In the genomic region with DNA sequence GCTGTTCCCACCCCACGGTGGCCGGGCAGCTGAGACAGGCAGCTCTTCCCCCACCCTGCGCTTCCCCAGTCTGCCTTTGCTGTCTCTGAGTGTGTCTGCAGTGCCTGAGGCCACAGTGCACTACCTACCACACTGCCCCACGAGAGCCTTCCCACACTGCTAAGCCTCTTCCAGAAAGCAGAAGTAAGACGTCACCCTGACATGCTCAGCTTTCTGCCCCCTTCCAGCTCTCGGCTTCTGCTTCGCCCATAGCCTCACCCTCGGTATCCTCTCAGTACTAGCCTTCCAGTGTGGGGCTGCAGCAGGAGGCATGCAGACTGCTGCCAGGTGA, we compare ENCODE assay signal across 16 mouse cellular contexts. TPM values are rescaled to one million over a fixed set of nuclear protein-coding genes. Genes with fewer than 3 reads are reported as not detected.
DNase-seq lines count a peak whose midpoint lies in the region; ATAC-seq and TF ChIP-seq lines count a peak whose summit lies in the region.
"Had no signal": no experiment of that assay in that cellular context is flagged by ENCODE, and none has a peak within 500 bp of the region (broad histone marks: within the 10 kb centered on the region; RNA-seq: fewer than 3 reads in every experiment).

No protein-coding gene starts in this region.

- no peak overlapping the region for H3K27ac ChIP-seq in gastrocnemius, adult 2 months
- peak overlapping the region; percentile 19; the same call in 1 of the 2 replicates for H3K27ac ChIP-seq in limb, embryonic 10.5 days
- no peak overlapping the region for H3K27ac ChIP-seq in kidney, embryonic 15.5 days
- H3K27ac ChIP-seq: embryonic facial prominence, embryonic 12.5 days; heart, embryonic 13.5 days had no signal

- peaks cover 46% of the 10 kb centered on the region for H3K36me3 ChIP-seq in limb, embryonic 10.5 days
- peaks cover 45% of the 10 kb centered on the region for H3K36me3 ChIP-seq in kidney, embryonic 15.5 days

- TF ChIP-seq CTCF in gastrocnemius, adult 2 months (IDR thresholded peaks at IDR 0.05) = no peak

- WGBS in limb, embryonic 10.5 days = 92% methylated on average over 8 of the region's 8 CpGs
- 85% methylated on average over 8 of the region's 8 CpGs for WGBS in kidney, embryonic 15.5 days

- intact Hi-C loops in gastrocnemius, adult 2 months (cut with DNase I) = no loop called here

- H3K4me2 ChIP-seq in kidney, embryonic 15.5 days = no peak overlapping the region
- H3K4me2 ChIP-seq: embryonic facial prominence, embryonic 12.5 days; heart, embryonic 13.5 days; lung, embryonic 14.5 days had no signal

- H3K9ac ChIP-seq in kidney, embryonic 15.5 days = no peak overlapping the region
- H3K9ac ChIP-seq: embryonic facial prominence, embryonic 12.5 days; heart, embryonic 13.5 days; lung, embryonic 14.5 days had no signal

- H3K9me3 ChIP-seq in limb, embryonic 10.5 days (replicated peaks) = no peaks in the 10 kb centered on the region
- no peaks in the 10 kb centered on the region for H3K9me3 ChIP-seq in kidney, embryonic 15.5 days (replicated peaks)
- H3K9me3 ChIP-seq: embryonic facial prominence, embryonic 12.5 days; heart, embryonic 13.5 days had no signal

- peak; percentile 72 for ATAC-seq in monocyte, adult 5-6 weeks (replicated peaks; ENCODE audit: insufficient number of reproducible peaks, low FRiP score, low TSS enrichment, poor library complexity, severe bottlenecking)
- no peak for ATAC-seq in kidney, embryonic 15.5 days (replicated peaks; ENCODE audit: low FRiP score)

- no peak overlapping the region for H3K4me3 ChIP-seq in gastrocnemius, adult 2 months
- H3K4me3 ChIP-seq in limb, embryonic 10.5 days = no peak overlapping the region
- no peak overlapping the region for H3K4me3 ChIP-seq in kidney, embryonic 15.5 days (replicated peaks)
- H3K4me3 ChIP-seq: embryonic facial prominence, embryonic 12.5 days; heart, embryonic 13.5 days had no signal

- peak; percentile 26 for DNase-seq in gastrocnemius, postnatal 25 days
- DNase-seq in gastrocnemius, adult 2 months = no peak
- peak; percentile 89 for DNase-seq in A20 (ENCODE audit: low read depth, low spot score)
- no peak for DNase-seq in limb, embryonic 10.5 days (ENCODE audit: low spot score)
- DNase-seq in cerebellum, postnatal 14 days = no peak
- no peak for DNase-seq in kidney, postnatal 14 days
- DNase-seq: lung, embryonic 14.5 days; right cerebral cortex, adult 18-20 months; thymus, adult 2 months had no signal

- H3K4me1 ChIP-seq in limb, embryonic 10.5 days = peaks cover 23% of the 10 kb centered on the region
- peaks cover 11% of the 10 kb centered on the region for H3K4me1 ChIP-seq in kidney, embryonic 15.5 days

- no peaks in the 10 kb centered on the region for H3K27me3 ChIP-seq in limb, embryonic 10.5 days (ENCODE audit: low read depth, poor library complexity, severe bottlenecking)
- H3K27me3 ChIP-seq in kidney, embryonic 15.5 days = no peaks in the 10 kb centered on the region
- H3K27me3 ChIP-seq: embryonic facial prominence, embryonic 12.5 days; heart, embryonic 13.5 days had no signal

RNA-seq across cellular contexts. Expression of a gene that starts 4.3 kb away (rescaled TPM):
- total RNA-seq in gastrocnemius, postnatal 25 days (2021) = 100 to 1,000 TPM; 126 to 135 TPM
- 100 to 1,000 TPM; 142 to 160 TPM for total RNA-seq in gastrocnemius, adult 2 months (2021)
- 106 and 112 TPM in 2 replicates for polyA plus RNA-seq in limb, embryonic 10.5 days (2016; fragmentation: Nextera tagmentation; extraction: Ambion mirVana)
- total RNA-seq in monocyte, adult 5-6 weeks (2017) = 110 to 223 TPM (median 180 TPM) in 3 replicates
- polyA plus RNA-seq in kidney, embryonic 15.5 days (2015; fragmentation: Nextera tagmentation; extraction: Ambion mirVana) = 104 and 112 TPM in 2 replicates

RNA-seq across cellular contexts. Expression of a gene that starts 4.6 kb away (rescaled TPM):
- total RNA-seq in gastrocnemius, postnatal 25 days (2021) = 1 to 10 TPM; 5.8 to 8.2 TPM
- 1 to 10 TPM; 8.0 to 9.2 TPM for total RNA-seq in gastrocnemius, adult 2 months (2021)
- polyA plus RNA-seq in limb, embryonic 10.5 days (2016; fragmentation: Nextera tagmentation; extraction: Ambion mirVana) = 90.9 and 100 TPM in 2 replicates
- 34.4 to 48.1 TPM (median 42.3 TPM) in 3 replicates for total RNA-seq in monocyte, adult 5-6 weeks (2017)
- polyA plus RNA-seq in kidney, embryonic 15.5 days (2015; fragmentation: Nextera tagmentation; extraction: Ambion mirVana) = 57.6 and 59.2 TPM in 2 replicates

RNA-seq across cellular contexts. Expression of a gene that starts 23.5 kb away (rescaled TPM):
- total RNA-seq in gastrocnemius, postnatal 25 days (2021) = 1 to 10 TPM; 3.0 to 3.6 TPM
- total RNA-seq in gastrocnemius, adult 2 months (2021) = 1 to 10 TPM in 1 of 2 experiments, under 1 TPM in 1; 0.46 to 2.4 TPM
- 159 and 218 TPM in 2 replicates for polyA plus RNA-seq in limb, embryonic 10.5 days (2016; fragmentation: Nextera tagmentation; extraction: Ambion mirVana)
- not detected in 3 replicates for total RNA-seq in monocyte, adult 5-6 weeks (2017)
- polyA plus RNA-seq in kidney, embryonic 15.5 days (2015; fragmentation: Nextera tagmentation; extraction: Ambion mirVana) = 50.4 and 52.1 TPM in 2 replicates

RNA-seq across cellular contexts. Expression of a gene that starts 41.3 kb away (rescaled TPM):
- total RNA-seq in gastrocnemius, postnatal 25 days (2021) = 1 to 10 TPM; 4.8 to 5.9 TPM
- total RNA-seq in gastrocnemius, adult 2 months (2021) = 1 to 10 TPM; 7.1 to 7.8 TPM
- polyA plus RNA-seq in limb, embryonic 10.5 days (2016; fragmentation: Nextera tagmentation; extraction: Ambion mirVana) = 3.3 and 3.4 TPM in 2 replicates
- total RNA-seq in monocyte, adult 5-6 weeks (2017) = 2.0 to 4.7 TPM (median 4.2 TPM) in 3 replicates
- 4.8 and 6.1 TPM in 2 replicates for polyA plus RNA-seq in kidney, embryonic 15.5 days (2015; fragmentation: Nextera tagmentation; extraction: Ambion mirVana)

RNA-seq across cellular contexts. Expression of a gene that starts 52.3 kb away (rescaled TPM):
- not detected for total RNA-seq in gastrocnemius, postnatal 25 days (2021)
- total RNA-seq in gastrocnemius, adult 2 months (2021) = not detected
- polyA plus RNA-seq in limb, embryonic 10.5 days (2016; fragmentation: Nextera tagmentation; extraction: Ambion mirVana) = not detected in 2 replicates
- not detected in 3 replicates for total RNA-seq in monocyte, adult 5-6 weeks (2017)
- polyA plus RNA-seq in kidney, embryonic 15.5 days (2015; fragmentation: Nextera tagmentation; extraction: Ambion mirVana) = not detected in 2 replicates
- total RNA-seq: layer of hippocampus, postnatal 25 days had no signal
- polyA plus RNA-seq: C2C12; embryonic facial prominence, embryonic 12.5 days; heart, embryonic 13.5 days; intestine, embryonic 14.5 days; lung, embryonic 14.5 days; thymus, adult 2 months had no signal

Comparison
In these comparisons a context has a peak if more than half of its experiments do, and no peak if none do; other contexts are left out.
1. DNase-seq: peak in gastrocnemius, postnatal 25 days (single experiment) and A20 (single experiment); none in gastrocnemius, adult 2 months (single experiment), limb, embryonic 10.5 days (single experiment), cerebellum, postnatal 14 days (0 of 2) and kidney, postnatal 14 days (single experiment).